Mouse (Mus musculus) gonadal fat pad, adult 2 months (tissue): ENCODE results near the gene Xpnpep1. TPM values are rescaled to one million over a fixed set of nuclear protein-coding genes. Genes with fewer than 3 reads are reported as not detected.

ENCODE experiments used
- DNase-seq: peaks from one replicate; pipeline ENCODE4 v3.0.0-alpha.2; 2012; ENCODE audit warnings: low read depth
- polyA plus RNA-seq: library from polyadenylated mRNA; depleted of rRNA; stranded (reverse); fragments of >200 nt; gene quantifications from 2 replicates; pipeline ENCODE4 v1.2.3, GENCODE M21; 2012

The Xpnpep1 gene
- polyA plus RNA-seq, 1 experiment: 113 TPM

DNA sequence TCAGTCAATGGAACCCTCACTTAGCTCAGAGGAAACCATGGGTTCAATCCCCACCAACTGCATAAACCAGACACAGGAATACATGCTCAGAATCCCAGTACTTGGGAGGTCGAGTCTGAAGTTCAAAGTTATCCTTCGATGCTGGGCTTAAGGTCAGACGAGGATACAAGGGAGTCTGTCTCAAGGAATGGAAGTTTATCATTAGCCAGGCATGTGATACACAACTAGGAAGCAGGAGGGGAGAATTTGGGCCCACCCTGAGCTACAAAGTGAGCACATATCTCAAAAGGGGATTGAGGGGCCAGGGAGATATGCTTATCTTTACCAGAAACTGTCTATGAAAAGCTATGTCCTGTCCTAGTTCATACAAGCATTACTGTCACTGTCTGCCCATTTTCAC, 7.4 kb downstream of the Xpnpep1 start:
- DNase-seq: no peak

GRCm38 (mm10) chr19:53031957-53032371, 8.1 kb downstream of the Xpnpep1 start:
- DNase-seq: no peak

DNA sequence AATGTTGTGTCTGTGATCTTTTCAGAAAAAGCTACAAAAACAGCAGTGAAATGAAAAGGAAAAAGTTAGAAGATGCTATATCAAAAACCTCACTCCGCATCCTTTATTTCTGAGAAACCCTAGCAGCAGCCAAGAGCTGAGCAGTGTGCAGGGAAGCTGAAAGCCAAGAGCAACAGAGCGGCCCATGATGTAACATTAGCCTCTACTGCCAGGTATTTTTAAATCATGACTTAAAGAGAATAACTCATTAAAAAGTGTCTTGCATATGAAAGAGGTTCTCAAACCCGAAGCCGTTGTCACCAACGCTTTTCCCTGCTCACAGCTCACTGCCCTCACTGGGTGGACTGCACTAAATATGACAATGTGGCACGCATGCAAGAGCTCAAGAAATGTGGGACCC, 9.7 kb downstream of the Xpnpep1 start:
- no peak for DNase-seq

DNA sequence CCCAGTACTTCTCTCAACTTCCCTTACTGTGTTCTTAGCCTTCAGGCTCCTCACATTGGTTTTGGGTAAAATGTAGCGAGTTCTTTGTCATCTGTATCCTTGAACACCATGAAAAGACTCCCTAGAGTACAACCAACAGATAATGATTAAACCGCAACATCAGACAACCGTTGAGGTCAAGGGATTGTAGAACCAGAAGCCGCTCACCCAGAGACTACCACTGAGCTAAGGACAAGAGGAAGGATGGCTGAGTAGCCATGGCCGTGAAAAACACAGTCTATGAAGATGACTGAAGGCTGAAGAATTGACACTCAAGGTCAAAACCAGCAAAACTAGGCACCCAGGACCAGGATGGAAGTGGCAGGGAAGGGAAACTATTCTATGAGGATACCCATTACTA, 10.3 kb downstream of the Xpnpep1 start:
- DNase-seq: no peak

DNA sequence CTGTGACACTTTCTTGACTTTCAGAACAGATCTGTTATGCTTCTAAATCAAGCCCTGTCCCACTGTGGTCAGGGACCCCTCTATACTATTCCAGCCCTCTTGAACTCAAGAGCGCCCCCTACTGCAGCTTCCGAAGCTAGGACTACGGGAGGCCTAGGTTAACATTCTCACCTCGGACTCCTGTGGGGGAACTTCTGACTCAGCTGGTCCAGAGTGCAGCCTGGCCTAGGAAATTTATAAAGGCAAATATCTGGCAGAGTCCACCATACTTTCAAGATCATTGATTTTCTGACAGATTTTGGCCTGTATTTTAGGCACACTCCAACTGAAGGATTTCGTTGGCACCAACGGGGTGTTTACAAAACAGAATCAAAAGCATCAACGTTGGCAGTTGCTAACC, 11.0 kb downstream of the Xpnpep1 start:
- DNase-seq: no peak

DNA sequence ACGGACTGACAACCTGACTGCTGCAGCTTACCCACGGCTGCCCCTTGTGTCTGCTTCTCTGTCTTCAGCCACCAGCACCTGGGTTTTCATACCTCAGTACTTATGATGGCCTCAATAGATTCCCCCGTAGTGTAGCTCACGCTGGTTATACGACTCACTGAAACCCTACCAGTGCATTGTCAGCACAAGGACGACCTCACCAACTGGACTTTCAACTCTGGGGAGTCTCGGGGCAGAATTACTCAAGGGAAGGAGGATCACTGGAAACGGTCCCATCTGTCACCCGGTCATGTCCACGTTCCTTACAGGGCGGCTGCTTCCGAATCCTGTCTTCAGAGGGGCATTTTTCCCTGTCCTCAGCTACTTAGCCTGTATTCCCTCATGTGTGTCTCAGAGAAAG, 11.8 kb downstream of the Xpnpep1 start:
- no peak for DNase-seq

- no peak for DNase-seq
Observed at GRCm38 (mm10) chr19:53023189-53023588, 16.8 kb downstream of the Xpnpep1 start.

DNA sequence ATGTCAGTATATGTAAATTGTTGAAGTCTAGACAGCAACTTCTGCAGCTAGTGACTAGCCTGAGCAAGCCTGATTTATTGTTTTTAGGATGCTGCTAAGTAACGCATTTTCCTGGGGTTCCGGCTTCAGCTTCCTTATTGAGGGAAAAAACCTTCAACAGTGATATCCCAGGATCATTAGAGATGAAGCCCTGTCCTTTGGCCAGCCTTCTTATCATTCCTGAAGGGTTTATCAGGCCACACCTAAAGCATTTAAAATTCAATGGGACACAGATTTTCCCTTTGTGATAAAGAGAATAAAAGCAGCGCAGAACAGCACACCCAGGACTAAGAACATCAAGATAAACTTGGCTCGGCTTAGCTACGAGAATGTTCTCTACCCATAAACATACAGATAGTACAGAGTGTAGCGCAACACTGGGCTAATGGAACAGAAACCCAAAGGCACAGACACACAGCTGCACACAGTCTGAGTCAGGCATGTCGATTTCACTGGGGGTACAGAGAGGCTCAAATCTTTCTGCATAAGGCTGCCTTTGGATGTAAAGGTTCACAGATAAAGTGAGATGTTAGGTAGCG, 17.9 kb downstream of the Xpnpep1 start:
- DNase-seq: no peak

DNA sequence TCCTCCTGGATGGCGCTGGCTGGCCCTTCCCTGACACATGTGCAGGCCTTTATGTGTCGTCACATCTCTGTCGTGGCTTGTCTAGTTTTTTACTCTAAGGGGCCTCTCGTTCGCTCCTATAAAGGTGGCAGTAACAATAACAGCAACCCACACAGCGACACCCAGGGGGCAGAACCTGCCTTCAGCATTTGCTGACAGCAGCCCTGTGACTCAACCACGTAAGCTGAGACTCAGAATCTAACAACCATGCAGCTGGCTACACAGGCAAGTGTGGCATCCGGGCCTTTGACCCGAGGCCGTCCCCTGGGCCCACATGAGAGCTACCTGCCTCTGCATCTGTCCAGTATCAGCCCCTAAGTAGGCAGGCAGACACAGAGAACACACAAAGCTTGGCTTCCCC, 18.5 kb downstream of the Xpnpep1 start:
- no peak for DNase-seq

- DNase-seq: peak; percentile 37
Observed at GRCm38 (mm10) chr19:53019716-53020463, 20.1 kb downstream of the Xpnpep1 start.

DNA sequence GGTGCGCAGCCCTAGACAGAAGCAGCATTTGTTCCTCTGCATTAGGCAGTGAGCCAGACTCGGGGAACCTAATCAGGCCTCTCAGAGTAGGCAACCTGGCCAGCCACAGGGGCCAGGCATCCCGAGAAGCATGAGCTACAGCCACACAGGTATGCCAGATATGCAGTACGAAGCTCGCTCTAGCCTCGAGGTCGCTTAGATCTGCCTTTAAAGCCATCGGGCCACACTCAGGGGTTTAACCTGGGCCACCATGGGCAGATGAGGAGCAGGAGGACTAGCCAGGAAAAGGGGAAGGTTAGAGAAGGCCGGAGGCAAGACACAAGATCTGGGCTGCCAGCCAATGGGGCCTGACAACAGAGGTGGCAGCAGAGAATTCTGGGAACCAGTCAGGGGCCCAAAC, 22.1 kb downstream of the Xpnpep1 start:
- DNase-seq: no peak

- no peak for DNase-seq
Observed at GRCm38 (mm10) chr19:53017248-53017647, 22.8 kb downstream of the Xpnpep1 start.

DNA sequence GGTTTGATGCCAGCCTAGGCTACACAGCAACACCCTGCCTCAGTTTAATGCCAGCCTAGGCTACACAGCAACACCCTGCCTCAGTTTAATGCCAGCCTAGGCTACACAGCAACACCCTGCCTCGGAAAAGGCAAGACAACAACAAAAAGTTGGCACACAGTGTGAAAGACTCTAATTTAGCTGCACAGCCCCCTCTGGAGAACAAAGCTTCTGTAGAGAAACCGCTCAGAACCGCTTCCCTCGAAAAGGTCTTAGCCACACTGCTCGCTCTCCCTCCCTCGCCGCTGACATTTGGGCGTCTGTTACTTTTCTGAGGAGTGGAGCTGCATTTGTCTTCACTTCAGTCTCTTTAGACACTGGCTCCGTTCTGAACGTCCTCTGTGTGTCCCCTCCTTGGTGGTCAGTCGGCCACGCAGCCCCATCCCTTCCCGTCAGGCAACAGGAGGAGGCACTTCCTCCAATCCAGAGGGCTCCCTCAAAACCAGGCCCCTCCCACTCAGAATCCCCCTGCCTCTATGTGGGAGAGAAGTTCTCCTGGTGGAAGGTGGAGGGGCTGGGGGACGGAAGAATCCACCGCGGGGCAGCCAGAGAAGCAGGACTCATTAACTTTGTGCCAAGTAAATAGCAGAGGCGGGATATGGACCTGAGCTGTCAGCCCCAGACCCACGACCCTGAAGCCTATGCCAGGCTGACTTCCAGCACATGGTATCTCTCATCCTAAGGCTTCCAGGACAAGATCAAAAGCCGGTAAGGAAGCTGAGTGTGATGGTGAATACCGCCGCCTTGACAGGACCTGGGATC, 24.9 kb downstream of the Xpnpep1 start:
- no peak for DNase-seq

DNA sequence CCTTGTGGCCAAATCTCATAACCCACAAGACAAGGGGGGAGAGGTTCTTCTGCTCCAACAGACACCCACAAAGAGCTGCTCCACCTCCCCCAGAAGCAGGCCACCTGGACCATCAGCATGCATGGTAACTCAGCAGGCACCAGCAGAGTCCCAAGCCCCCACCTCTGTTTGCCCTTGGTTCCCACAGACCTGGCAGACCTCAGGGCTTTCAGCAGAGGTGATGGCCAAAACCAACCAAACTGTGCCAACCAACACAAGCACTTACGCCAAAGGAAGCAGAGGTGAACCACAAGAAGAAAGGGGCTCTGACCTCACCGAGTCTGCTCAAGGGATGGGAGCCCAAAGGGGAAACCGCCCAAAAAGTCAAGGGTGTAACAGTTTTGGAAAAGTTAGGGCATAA, 26.3 kb downstream of the Xpnpep1 start:
- DNase-seq: peak; percentile 34

DNA sequence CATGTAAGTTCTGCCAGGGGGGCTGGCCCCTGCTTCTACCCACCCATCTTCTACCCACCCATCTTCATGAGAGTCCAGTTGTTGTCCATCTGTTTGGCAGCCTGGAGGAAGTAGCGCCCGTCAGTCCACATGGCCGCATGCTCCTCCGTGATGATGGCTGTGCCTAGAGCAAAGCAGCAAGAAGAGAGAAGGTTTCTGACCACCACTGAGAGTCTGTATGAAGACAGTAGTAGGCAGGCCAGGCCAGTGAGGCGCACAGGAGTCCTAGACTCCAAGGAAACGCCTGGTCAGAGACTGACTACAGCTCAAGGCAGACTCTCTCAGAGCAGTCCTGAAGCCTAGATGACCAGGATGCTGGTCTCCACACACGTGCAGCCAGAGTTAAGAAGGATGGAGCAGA, 26.7 kb downstream of the Xpnpep1 start:
- no peak for DNase-seq

- no peak for DNase-seq
Observed at GRCm38 (mm10) chr19:53010941-53011340, 29.1 kb downstream of the Xpnpep1 start.

- no peak for DNase-seq
Observed at GRCm38 (mm10) chr19:53008921-53009320, 31.1 kb downstream of the Xpnpep1 start.

DNA sequence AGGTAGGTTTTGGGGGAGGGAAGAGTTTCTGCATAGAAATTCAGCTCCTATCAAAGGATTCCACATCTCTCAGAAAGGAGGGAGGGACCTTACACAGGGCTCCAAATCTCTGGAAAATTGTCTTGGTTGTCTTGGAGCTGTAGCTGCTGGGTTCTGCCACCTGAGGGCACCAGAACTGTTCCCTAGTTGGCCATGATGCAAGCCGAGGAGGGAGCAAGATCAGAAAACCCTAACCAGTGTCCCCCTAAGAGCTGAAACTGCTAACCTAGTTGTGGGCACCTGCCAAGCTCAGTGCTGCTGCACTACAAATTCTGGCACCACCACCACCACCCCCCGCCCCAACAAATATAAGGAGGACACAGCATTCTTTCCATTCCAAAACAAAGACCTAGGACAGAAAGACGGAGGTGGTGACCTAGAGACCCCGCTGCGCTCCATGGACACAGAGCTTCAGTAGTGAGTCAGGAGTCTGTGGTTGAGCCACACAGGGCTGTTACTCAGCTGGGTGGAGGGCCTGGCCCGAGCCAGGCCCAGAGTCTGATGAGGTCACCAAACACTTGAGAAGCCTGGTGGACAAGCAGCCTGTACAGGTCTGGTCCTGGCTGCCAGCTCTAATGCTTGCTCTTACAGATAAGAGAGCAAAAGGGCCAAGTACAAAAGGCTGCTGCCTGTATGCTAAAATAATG, 31.9 kb downstream of the Xpnpep1 start:
- no peak for DNase-seq

- DNase-seq: no peak
Observed at GRCm38 (mm10) chr19:53005978-53006377, 34.0 kb downstream of the Xpnpep1 start.

DNA sequence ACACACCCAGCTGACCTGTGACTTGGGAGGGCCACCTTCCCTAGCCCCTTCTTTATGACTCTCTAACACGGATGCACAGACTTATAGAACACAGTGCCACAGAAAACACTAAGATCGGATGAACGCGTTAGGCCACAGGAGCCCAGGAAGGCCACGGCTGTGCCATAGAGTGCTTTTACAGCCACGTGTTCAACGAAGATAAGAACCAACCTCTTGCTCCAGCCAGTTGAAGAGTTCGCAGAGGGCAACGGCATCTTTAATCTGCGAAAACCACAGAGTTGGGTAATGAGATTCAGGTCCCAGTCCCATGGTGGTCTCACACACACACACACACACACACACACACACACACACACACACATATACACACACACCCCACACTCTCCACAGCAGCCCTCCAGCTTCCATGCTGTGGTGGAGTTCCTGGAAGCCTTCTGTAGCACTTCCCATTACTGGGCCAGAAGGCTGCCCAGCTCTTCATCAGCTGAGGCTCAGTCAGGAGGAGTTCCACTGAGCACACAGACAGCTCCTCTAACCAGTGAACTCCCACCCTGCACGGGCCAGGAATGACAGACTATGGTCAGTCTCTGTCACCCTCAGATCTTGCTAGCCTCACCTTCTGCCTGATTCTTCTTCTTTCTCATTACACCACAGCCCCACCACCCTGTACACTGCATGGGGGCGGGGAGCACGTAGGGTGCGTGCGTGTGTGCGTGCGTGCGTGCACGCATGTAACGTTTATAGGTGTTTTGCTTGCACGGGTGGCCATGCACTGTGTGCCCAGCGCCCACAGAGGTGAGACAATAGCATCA, 36.3 kb downstream of the Xpnpep1 start:
- no peak for DNase-seq
